In the genomic region with DNA sequence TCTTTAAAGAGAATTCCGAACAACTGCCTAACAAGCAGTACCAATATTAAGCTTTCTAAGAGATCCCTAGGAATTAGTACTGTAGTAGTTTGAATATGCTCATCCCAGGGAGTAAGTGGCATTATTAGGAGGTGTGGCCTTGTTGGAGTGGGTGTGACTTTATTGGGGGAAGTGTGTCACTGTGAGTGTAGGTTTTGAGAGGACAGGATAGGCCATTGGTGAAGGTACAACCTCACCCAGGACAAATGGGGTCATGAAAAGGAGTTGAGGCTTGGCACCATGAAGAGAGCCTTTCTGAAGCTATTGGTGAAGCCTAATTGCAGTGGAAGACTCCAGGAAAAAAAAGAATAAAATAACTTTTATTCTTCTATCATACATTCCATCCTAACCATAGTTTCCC, we compare ENCODE assay signal across 25 mouse cellular contexts. TPM values are rescaled to one million over a fixed set of nuclear protein-coding genes. Genes with fewer than 3 reads are reported as not detected.
A peak's percentile ranks its signal among the peaks of the same experiment; 100 is the strongest.
DNase-seq lines count a peak whose midpoint lies in the region; ATAC-seq and TF ChIP-seq lines count a peak whose summit lies in the region.
"Had no signal": no experiment of that assay in that cellular context is flagged by ENCODE, and none has a peak within 500 bp of the region (broad histone marks: within the 10 kb centered on the region; RNA-seq: fewer than 3 reads in every experiment).

No protein-coding gene starts in this region.

- no peaks in the 10 kb centered on the region for H3K9me3 ChIP-seq in intestine, postnatal 0 days (ENCODE audit: control insufficient read depth)
- H3K9me3 ChIP-seq: embryonic facial prominence, embryonic 15.5 days; forebrain, embryonic 10.5 days; heart, embryonic 13.5 days; hindbrain, embryonic 12.5 days had no signal

- intact Hi-C loops in heart, postnatal 14 days (cut with DNase I): no loop called here

- TF ChIP-seq CTCF in kidney, adult 2 months (conservative IDR thresholded peaks at IDR 0.05; ENCODE audit: insufficient read depth, insufficient read length, low read depth, low read length): no peak
- no peak for TF ChIP-seq CTCF in intestine, postnatal 0 days (IDR thresholded peaks at IDR 0.05; ENCODE audit: low read depth)

- no peak for TF ChIP-seq POLR2A in kidney, adult 2 months (IDR thresholded peaks at IDR 0.05; ENCODE audit: low read depth, low read length)

- H3K4me1 ChIP-seq in kidney, adult 2 months (ENCODE audit: control insufficient read depth, insufficient read depth, low read length): peaks cover 6% of the 10 kb centered on the region; the same call in 1 of the 2 replicates
- no peaks in the 10 kb centered on the region for H3K4me1 ChIP-seq in intestine, postnatal 0 days (replicated peaks; ENCODE audit: control insufficient read depth, insufficient read depth, low read length)
- H3K4me1 ChIP-seq: embryonic facial prominence, embryonic 15.5 days; forebrain, embryonic 10.5 days; heart, embryonic 13.5 days; hindbrain, embryonic 12.5 days had no signal

- H3K36me3 ChIP-seq in kidney, adult 2 months (ENCODE audit: control insufficient read depth, insufficient read depth, low read length): peaks cover 3% of the 10 kb centered on the region; the same call in 1 of the 2 replicates
- H3K36me3 ChIP-seq in intestine, postnatal 0 days (ENCODE audit: control insufficient read depth, insufficient read depth): no peaks in the 10 kb centered on the region
- H3K36me3 ChIP-seq: embryonic facial prominence, embryonic 15.5 days; forebrain, embryonic 10.5 days; heart, embryonic 13.5 days; hindbrain, embryonic 12.5 days had no signal

- no peak for ATAC-seq in intestine, postnatal 0 days
- ATAC-seq: forebrain, embryonic 14.5 days had no signal

- peak overlapping the region; percentile 93 for H3K27ac ChIP-seq in kidney, adult 2 months (ENCODE audit: insufficient read depth, low read depth, low read length)
- H3K27ac ChIP-seq in intestine, postnatal 0 days (ENCODE audit: low read depth, low read length): no peak overlapping the region
- H3K27ac ChIP-seq: embryonic facial prominence, embryonic 15.5 days; forebrain, embryonic 10.5 days; heart, embryonic 13.5 days; hindbrain, embryonic 12.5 days had no signal

- peak overlapping the region; percentile 56 for H3K4me3 ChIP-seq in kidney, adult 2 months (ENCODE audit: insufficient read depth, low read depth, low read length)
- peak overlapping the region; percentile 16; the same call in 1 of the 2 replicates for H3K4me3 ChIP-seq in intestine, postnatal 0 days (ENCODE audit: low read depth, low read length)
- H3K4me3 ChIP-seq: embryonic facial prominence, embryonic 15.5 days; erythroblast, embryonic 14.5 days; forebrain, embryonic 10.5 days; heart, embryonic 13.5 days; hindbrain, embryonic 12.5 days had no signal

- no peak overlapping the region for H3K9ac ChIP-seq in intestine, postnatal 0 days (ENCODE audit: low read depth, low read length)
- H3K9ac ChIP-seq: embryonic facial prominence, embryonic 15.5 days; heart, embryonic 13.5 days; hindbrain, embryonic 12.5 days had no signal

- DNase-seq in kidney, adult 2 months: peak; percentile 74
- no peak for DNase-seq in kidney, postnatal 10 days
- DNase-seq in kidney, adult 9 months: peak; percentile 69
- peak; percentile 46 to 78 for DNase-seq in kidney, postnatal 25 days
- DNase-seq in heart, postnatal 14 days: no peak
- no peak for DNase-seq in cerebellum, adult 9-11 months
- DNase-seq: adrenal gland, adult 2 months; adrenal gland, postnatal 25 days; cerebellum, adult 18-20 months; cerebellum, postnatal 10 days; embryo, embryonic 11 days; gastrocnemius, postnatal 36 days; heart, postnatal 4 days had no signal

- peak overlapping the region; percentile 55 for H3K4me2 ChIP-seq in intestine, postnatal 0 days (replicated peaks; ENCODE audit: low read depth)
- H3K4me2 ChIP-seq: embryonic facial prominence, embryonic 15.5 days; heart, embryonic 13.5 days; hindbrain, embryonic 12.5 days had no signal

- no peaks in the 10 kb centered on the region for H3K27me3 ChIP-seq in kidney, adult 2 months (replicated peaks; ENCODE audit: control insufficient read depth, insufficient read depth, low read length)
- H3K27me3 ChIP-seq in intestine, postnatal 0 days (replicated peaks; ENCODE audit: control insufficient read depth, insufficient read depth, low read length): no peaks in the 10 kb centered on the region
- H3K27me3 ChIP-seq: embryonic facial prominence, embryonic 15.5 days; heart, embryonic 13.5 days; hindbrain, embryonic 12.5 days had no signal

- 64% methylated on average over 1 of the region's 1 CpGs for WGBS in kidney, adult 2 months
- WGBS in intestine, postnatal 0 days: 78% methylated on average over 1 of the region's 1 CpGs

RNA-seq across cellular contexts. Expression of gene Sult1d1, which starts 1.5 kb away (rescaled TPM):
- 20.3 and 34.2 TPM in 2 replicates for polyA plus RNA-seq in kidney, adult 2 months (2012; rRNA removed)
- polyA plus RNA-seq in intestine, postnatal 0 days (2015; fragmentation: Nextera tagmentation; extraction: Ambion mirVana): 210 and 241 TPM in 2 replicates
- under 1 TPM in 1 of 2 experiments, not detected in 1; 0.36 TPM for total RNA-seq in heart, postnatal 14 days (2021)
- total RNA-seq: adrenal gland, postnatal 25 days; common myeloid progenitor, adult 5-6 weeks; ES-E14; gastrocnemius, adult 8-10 months; gastrocnemius, postnatal 36 days; heart, postnatal 4 days had no signal
- polyA plus RNA-seq: adrenal gland, adult 2 months; embryonic facial prominence, embryonic 11.5 days; erythroblast, embryonic 14.5 days; forebrain, embryonic 10.5 days; forebrain, embryonic 14.5 days; heart, embryonic 13.5 days; heart, postnatal 0 days; hindbrain, embryonic 12.5 days had no signal

RNA-seq across cellular contexts. Expression of gene Sult1e1, which starts 24.1 kb away (rescaled TPM):
- polyA plus RNA-seq in kidney, adult 2 months (2012; rRNA removed): not detected in 2 replicates
- not detected in 2 replicates for polyA plus RNA-seq in intestine, postnatal 0 days (2015; fragmentation: Nextera tagmentation; extraction: Ambion mirVana)
- not detected for total RNA-seq in heart, postnatal 14 days (2021)
- total RNA-seq: common myeloid progenitor, adult 5-6 weeks; gastrocnemius, postnatal 36 days; heart, postnatal 4 days had no signal
- polyA plus RNA-seq: adrenal gland, adult 2 months; erythroblast, embryonic 14.5 days; forebrain, embryonic 14.5 days; heart, embryonic 13.5 days; heart, postnatal 0 days; hindbrain, embryonic 12.5 days had no signal

RNA-seq across cellular contexts. Expression of gene Sult1b1, which starts 29.3 kb away (rescaled TPM):
- polyA plus RNA-seq in kidney, adult 2 months (2012; rRNA removed): 0.72 and 0.92 TPM in 2 replicates
- polyA plus RNA-seq in intestine, postnatal 0 days (2015; fragmentation: Nextera tagmentation; extraction: Ambion mirVana): 279 and 297 TPM in 2 replicates
- total RNA-seq in heart, postnatal 14 days (2021): not detected
- total RNA-seq: adrenal gland, adult 2 months; adrenal gland, postnatal 25 days; common myeloid progenitor, adult 5-6 weeks; ES-E14; gastrocnemius, adult 8-10 months; gastrocnemius, postnatal 36 days; heart, postnatal 4 days had no signal
- polyA plus RNA-seq: adrenal gland, adult 2 months; embryonic facial prominence, embryonic 11.5 days; erythroblast, embryonic 14.5 days; forebrain, embryonic 10.5 days; forebrain, embryonic 14.5 days; heart, embryonic 13.5 days; heart, postnatal 0 days; hindbrain, embryonic 12.5 days had no signal

Comparison
In these comparisons a context has a peak if more than half of its experiments do, and no peak if none do; other contexts are left out.
1. DNase-seq: peak in kidney, adult 2 months (single experiment), kidney, adult 9 months (single experiment) and kidney, postnatal 25 days (2 of 2); none in kidney, postnatal 10 days (single experiment), heart, postnatal 14 days (0 of 2) and cerebellum, adult 9-11 months (single experiment).
2. RNA of gene Sult1b1, which starts 29.3 kb away (polyA plus RNA-seq): 279 to 297 TPM in intestine, postnatal 0 days; 0.72 to 0.92 TPM in kidney, adult 2 months; every median in the first group is over 100 times any median in the second.